Mouse (Mus musculus): ENCODE results near the gene Tango6. TPM values are rescaled to one million over a fixed set of nuclear protein-coding genes. Genes with fewer than 3 reads are reported as not detected.

Gene Tango6
- polyA plus RNA-seq, 1 experiment: 5.9 TPM

GRCm38 (mm10) chr8:106818626-106819515 is 136.0 kb downstream of the Tango6 start:
- no peak for TF ChIP-seq CTCF (IDR thresholded peaks at IDR 0.05; ENCODE audit: insufficient read depth, low read length)
- TF ChIP-seq POLR2A (IDR thresholded peaks at IDR 0.05; ENCODE audit: borderline replicate concordance, extremely low read depth, low read depth, low read length): no peak
- H3K4me1 ChIP-seq (ENCODE audit: control insufficient read depth, insufficient read depth, low read length): no peaks in the 10 kb centered on the region
- no peak for DNase-seq
- WGBS: 79% methylated on average over 17 of the region's 17 CpGs
- no peak overlapping the region for H3K4me3 ChIP-seq (replicated peaks; ENCODE audit: extremely low read depth, low read depth, low read length)

- TF ChIP-seq CTCF (IDR thresholded peaks at IDR 0.05; ENCODE audit: insufficient read depth, low read length): no peak
- TF ChIP-seq POLR2A (IDR thresholded peaks at IDR 0.05; ENCODE audit: borderline replicate concordance, extremely low read depth, low read depth, low read length): no peak
- WGBS: 77% methylated on average over 3 of the region's 3 CpGs
- no peak for DNase-seq
- Histone ChIP-seq H3K4me3 (replicated peaks; ENCODE audit: extremely low read depth, low read depth, low read length) (no peak overlapping the region), H3K4me1 (ENCODE audit: control insufficient read depth, insufficient read depth, low read length) (no peaks in the 10 kb centered on the region)
These were observed 136.7 kb downstream of the Tango6 start for GRCm38 (mm10) chr8:106819581-106819980.

GRCm38 (mm10) chr8:106820553-106821515 is 138.0 kb downstream of the Tango6 start:
- Histone ChIP-seq H3K4me3 (replicated peaks; ENCODE audit: extremely low read depth, low read depth, low read length) (no peak overlapping the region), H3K4me1 (ENCODE audit: control insufficient read depth, insufficient read depth, low read length) (no peaks in the 10 kb centered on the region)
- no peak for DNase-seq
- 81% methylated on average over 14 of the region's 14 CpGs for WGBS
- TF ChIP-seq CTCF (IDR thresholded peaks at IDR 0.05; ENCODE audit: insufficient read depth, low read length) (no peak), POLR2A (IDR thresholded peaks at IDR 0.05; ENCODE audit: borderline replicate concordance, extremely low read depth, low read depth, low read length) (no peak)

GRCm38 (mm10) chr8:106828921-106829320 is 146.1 kb downstream of the Tango6 start:
- no peaks in the 10 kb centered on the region for H3K4me1 ChIP-seq (ENCODE audit: control insufficient read depth, insufficient read depth, low read length)
- DNase-seq: no peak
- no peak overlapping the region for H3K4me3 ChIP-seq (replicated peaks; ENCODE audit: extremely low read depth, low read depth, low read length)
- TF ChIP-seq POLR2A (IDR thresholded peaks at IDR 0.05; ENCODE audit: borderline replicate concordance, extremely low read depth, low read depth, low read length) (no peak), CTCF (IDR thresholded peaks at IDR 0.05; ENCODE audit: insufficient read depth, low read length) (no peak)
- 85% methylated on average over 6 of the region's 6 CpGs for WGBS

- TF ChIP-seq CTCF (IDR thresholded peaks at IDR 0.05; ENCODE audit: insufficient read depth, low read length) (no peak), POLR2A (IDR thresholded peaks at IDR 0.05; ENCODE audit: borderline replicate concordance, extremely low read depth, low read depth, low read length) (no peak)
- Histone ChIP-seq H3K4me3 (replicated peaks; ENCODE audit: extremely low read depth, low read depth, low read length) (no peak overlapping the region), H3K4me1 (ENCODE audit: control insufficient read depth, insufficient read depth, low read length) (no peaks in the 10 kb centered on the region)
- no peak for DNase-seq
- WGBS: 67% methylated on average over 5 of the region's 5 CpGs
These were observed 146.7 kb downstream of the Tango6 start for GRCm38 (mm10) chr8:106829526-106830045.

GRCm38 (mm10) chr8:106834899-106835298 is 152.0 kb downstream of the Tango6 start:
- Histone ChIP-seq H3K4me3 (replicated peaks; ENCODE audit: extremely low read depth, low read depth, low read length) (no peak overlapping the region), H3K4me1 (ENCODE audit: control insufficient read depth, insufficient read depth, low read length) (no peaks in the 10 kb centered on the region)
- 30% methylated on average over 1 of the region's 1 CpGs for WGBS
- TF ChIP-seq POLR2A (IDR thresholded peaks at IDR 0.05; ENCODE audit: borderline replicate concordance, extremely low read depth, low read depth, low read length) (no peak), CTCF (IDR thresholded peaks at IDR 0.05; ENCODE audit: insufficient read depth, low read length) (no peak)
- DNase-seq: no peak

- H3K4me1 ChIP-seq (ENCODE audit: control insufficient read depth, insufficient read depth, low read length): no peaks in the 10 kb centered on the region
- no peak for DNase-seq
- no peak for TF ChIP-seq POLR2A (IDR thresholded peaks at IDR 0.05; ENCODE audit: borderline replicate concordance, extremely low read depth, low read depth, low read length)
- no peak for TF ChIP-seq CTCF (IDR thresholded peaks at IDR 0.05; ENCODE audit: insufficient read depth, low read length)
- no peak overlapping the region for H3K4me3 ChIP-seq (replicated peaks; ENCODE audit: extremely low read depth, low read depth, low read length)
- 49% methylated on average over 6 of the region's 6 CpGs for WGBS
These were observed 153.7 kb downstream of the Tango6 start for GRCm38 (mm10) chr8:106836525-106836924.

GRCm38 (mm10) chr8:106838803-106839202 is 155.9 kb downstream of the Tango6 start:
- Histone ChIP-seq H3K4me1 (ENCODE audit: control insufficient read depth, insufficient read depth, low read length) (no peaks in the 10 kb centered on the region), H3K4me3 (replicated peaks; ENCODE audit: extremely low read depth, low read depth, low read length) (no peak overlapping the region)
- WGBS: 45% methylated on average over 6 of the region's 6 CpGs
- no peak for DNase-seq
- TF ChIP-seq CTCF (IDR thresholded peaks at IDR 0.05; ENCODE audit: insufficient read depth, low read length) (no peak), POLR2A (IDR thresholded peaks at IDR 0.05; ENCODE audit: borderline replicate concordance, extremely low read depth, low read depth, low read length) (no peak)

Measured in lung, adult 2 months (tissue).